Mouse (Mus musculus) central nervous system, embryonic 18 days (tissue): ENCODE measurements around the gene Slc35f4. TPM values are rescaled to one million over a fixed set of nuclear protein-coding genes. Genes with fewer than 3 reads are reported as not detected.

Source experiments
- polyA plus RNA-seq: library from polyadenylated mRNA; depleted of rRNA; stranded (reverse); fragments of >200 nt; gene quantifications from 2 replicates; pipeline ENCODE4 v1.2.3, GENCODE M21; 2012; rRNA removed

Gene Slc35f4
- 11.3 and 11.5 TPM in 2 replicates for polyA plus RNA-seq

GRCm38 (mm10) chr14:49525931-49526291 lies at the start of gene Slc35f4:
TSS of gene Slc35f4 (minus strand) at chr14:49526046.

